Mouse (Mus musculus): ENCODE results near the gene Cenpf.

DNA sequence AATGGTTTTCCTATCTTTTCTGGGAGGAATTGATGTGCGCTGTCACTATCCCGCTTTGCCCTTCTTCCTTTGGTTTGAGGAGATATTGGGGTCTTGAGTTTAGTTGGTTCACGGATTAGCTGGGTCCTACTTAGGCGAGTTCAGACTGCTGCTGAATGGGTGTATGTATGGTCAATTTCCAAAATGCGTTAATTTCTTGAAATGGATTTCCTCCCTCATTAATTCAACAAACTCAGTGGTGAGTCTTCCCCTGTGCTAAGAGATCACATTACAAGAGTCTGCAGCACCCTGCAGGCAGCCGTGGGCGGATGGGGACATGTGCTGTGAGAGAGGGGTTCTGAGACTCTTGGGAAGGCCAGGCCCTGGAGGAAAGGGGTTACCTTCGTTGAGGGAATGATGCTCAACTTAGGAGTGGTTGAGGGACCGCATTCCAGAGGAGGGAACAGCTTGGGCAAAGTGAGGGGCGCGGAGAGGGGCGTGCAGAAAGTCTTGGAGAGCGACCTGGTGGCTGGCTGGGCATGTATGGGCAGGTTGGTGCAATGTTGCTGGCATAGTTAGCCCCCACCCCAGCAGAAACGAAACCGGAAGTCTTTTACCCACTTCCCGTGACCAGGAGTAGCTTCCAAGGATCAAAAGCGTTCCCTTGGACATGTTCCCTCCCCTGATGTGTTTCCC, 41.4 kb upstream of the Cenpf start:
- TF ChIP-seq BHLHE40 (IDR thresholded peaks at IDR 0.05; ENCODE audit: low read depth, low read length) (no peak), ETS1 (conservative IDR thresholded peaks at IDR 0.05; ENCODE audit: low read depth, low read length) (no peak), CTCF (conservative IDR thresholded peaks at IDR 0.05 in 1 of 2, IDR thresholded peaks at IDR 0.05 in 1 of 2; ENCODE audit: low read depth in 2 of 2, low read length in 2 of 2) (no peak), JUND (conservative IDR thresholded peaks at IDR 0.05; ENCODE audit: low read depth, low read length) (no peak), ZKSCAN1 (IDR thresholded peaks at IDR 0.05; ENCODE audit: borderline replicate concordance, low read depth, low read length) (no peak), POLR2A (IDR thresholded peaks at IDR 0.05; ENCODE audit: low read depth, low read length) (no peak), EP300 (IDR thresholded peaks at IDR 0.05; ENCODE audit: low read length) (no peak), TCF12 (IDR thresholded peaks at IDR 0.05; ENCODE audit: low read depth, low read length) (no peak), CHD2 (IDR thresholded peaks at IDR 0.05; ENCODE audit: low read length) (no peak), MYC (IDR thresholded peaks at IDR 0.05; ENCODE audit: low read depth, low read length) (no peak)

Measured in CH12.LX (cell line).